In the genomic region with DNA sequence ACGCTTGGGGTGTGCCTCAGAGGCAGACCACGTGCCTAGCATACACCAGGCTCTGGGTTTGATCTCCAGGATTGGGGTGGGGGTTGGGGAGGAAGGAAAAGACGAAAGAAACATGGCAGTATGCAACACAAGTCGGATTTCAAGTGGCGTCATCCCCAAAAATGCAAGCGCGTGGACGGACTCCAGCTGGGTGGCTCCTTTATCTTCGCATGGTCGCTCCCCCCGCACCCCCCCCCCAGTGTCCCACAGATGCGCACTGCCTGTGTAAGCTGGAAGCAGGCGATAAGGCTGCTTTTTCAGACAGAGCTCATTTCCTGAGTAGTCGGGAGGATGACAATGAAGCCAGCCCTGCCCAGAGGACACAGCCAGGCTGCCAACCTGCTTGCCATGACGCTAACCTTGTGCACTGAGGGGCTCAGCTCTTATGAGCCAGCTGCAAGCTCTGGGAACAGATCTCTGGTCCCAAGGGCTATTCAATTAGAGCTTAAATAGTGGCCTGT, we compare ENCODE assay signal across 8 mouse cellular contexts. TPM values are rescaled to one million over a fixed set of nuclear protein-coding genes. Genes with fewer than 3 reads are reported as not detected.
DNase-seq lines count a peak whose midpoint lies in the region; ATAC-seq lines count a peak whose summit lies in the region.

No protein-coding gene starts in this region.

- peak; percentile 49 for DNase-seq in adrenal gland, postnatal 14 days
- DNase-seq in adrenal gland, postnatal 10 days, result no peak
- no peak for DNase-seq in hindbrain, embryonic 14.5 days (ENCODE audit: low spot score)
- no peak for DNase-seq in layer of hippocampus, adult 11-12 months (ENCODE audit: low spot score)
- no peak for DNase-seq in gastrocnemius, postnatal 14 days
- DNase-seq in retina, postnatal 1 day, result no peak

- intact Hi-C loops in gastrocnemius, postnatal 14 days (cut with DNase I; ENCODE audit: low total_unique reads), result no loop called here

- H3K36me3 ChIP-seq in embryonic facial prominence, embryonic 13.5 days, result peaks cover 40% of the 10 kb centered on the region
- H3K36me3 ChIP-seq in hindbrain, embryonic 14.5 days (replicated peaks; ENCODE audit: control insufficient read depth, insufficient read depth), result peaks cover 27% of the 10 kb centered on the region
- no peaks in the 10 kb centered on the region for H3K36me3 ChIP-seq in lung, embryonic 15.5 days

- H3K27me3 ChIP-seq in embryonic facial prominence, embryonic 13.5 days, result no peaks in the 10 kb centered on the region
- no peaks in the 10 kb centered on the region for H3K27me3 ChIP-seq in hindbrain, embryonic 14.5 days (ENCODE audit: control insufficient read depth, insufficient read depth, low read length)
- H3K27me3 ChIP-seq in lung, embryonic 15.5 days, result no peaks in the 10 kb centered on the region

- peak overlapping the region; percentile 16; the same call in 1 of the 2 replicates for H3K4me2 ChIP-seq in embryonic facial prominence, embryonic 13.5 days
- peak overlapping the region; percentile 100 for H3K4me2 ChIP-seq in hindbrain, embryonic 14.5 days (replicated peaks)
- peak overlapping the region; percentile 6; the same call in 1 of the 2 replicates for H3K4me2 ChIP-seq in lung, embryonic 15.5 days

- H3K27ac ChIP-seq in embryonic facial prominence, embryonic 13.5 days, result peak overlapping the region; percentile 29; the same call in 1 of the 2 replicates
- peak overlapping the region; percentile 16; the same call in 1 of the 2 replicates for H3K27ac ChIP-seq in hindbrain, embryonic 14.5 days
- peak overlapping the region; percentile 45; the same call in 1 of the 2 replicates for H3K27ac ChIP-seq in lung, embryonic 15.5 days

- no peaks in the 10 kb centered on the region for H3K9me3 ChIP-seq in embryonic facial prominence, embryonic 13.5 days
- no peaks in the 10 kb centered on the region for H3K9me3 ChIP-seq in hindbrain, embryonic 14.5 days (ENCODE audit: control insufficient read depth, low read length)
- no peaks in the 10 kb centered on the region for H3K9me3 ChIP-seq in lung, embryonic 15.5 days

- peak overlapping the region; percentile 8; the same call in 1 of the 2 replicates for H3K4me3 ChIP-seq in embryonic facial prominence, embryonic 13.5 days
- peak overlapping the region; percentile 10 for H3K4me3 ChIP-seq in hindbrain, embryonic 14.5 days (replicated peaks; ENCODE audit: low read length)
- no peak overlapping the region for H3K4me3 ChIP-seq in lung, embryonic 15.5 days

- 76% methylated on average over 15 of the region's 15 CpGs for WGBS in embryonic facial prominence, embryonic 13.5 days
- WGBS in hindbrain, embryonic 14.5 days, result 67% methylated on average over 15 of the region's 15 CpGs
- 55% methylated on average over 15 of the region's 15 CpGs for WGBS in lung, embryonic 15.5 days

- no peak overlapping the region for H3K9ac ChIP-seq in embryonic facial prominence, embryonic 13.5 days
- H3K9ac ChIP-seq in hindbrain, embryonic 14.5 days, result peak overlapping the region; percentile 100
- no peak overlapping the region for H3K9ac ChIP-seq in lung, embryonic 15.5 days

- no peak for ATAC-seq in embryonic facial prominence, embryonic 13.5 days (ENCODE audit: insufficient number of reproducible peaks, insufficient read depth, low FRiP score, low TSS enrichment, low read depth)
- no peak for ATAC-seq in hindbrain, embryonic 14.5 days (ENCODE audit: low FRiP score)
- no peak for ATAC-seq in lung, embryonic 15.5 days (ENCODE audit: borderline replicate concordance, extremely low read depth, low FRiP score, low TSS enrichment)

- H3K4me1 ChIP-seq in embryonic facial prominence, embryonic 13.5 days, result peaks cover 86% of the 10 kb centered on the region
- H3K4me1 ChIP-seq in hindbrain, embryonic 14.5 days (replicated peaks; ENCODE audit: control insufficient read depth, insufficient read depth, low read length), result peaks cover 78% of the 10 kb centered on the region
- peaks cover 74% of the 10 kb centered on the region for H3K4me1 ChIP-seq in lung, embryonic 15.5 days

RNA-seq across cellular contexts. Expression of a gene that starts 4.1 kb away (rescaled TPM):
- 72.5 and 83.6 TPM in 2 replicates for total RNA-seq in adrenal gland, postnatal 14 days (2021)
- 100 to 1,000 TPM in 1 of 2 experiments, 10 to 100 TPM in 1; 79.8 to 108 TPM for total RNA-seq in adrenal gland, postnatal 10 days (2021)
- 45.0 and 47.6 TPM in 2 replicates for polyA plus RNA-seq in embryonic facial prominence, embryonic 13.5 days (2015; fragmentation: Nextera tagmentation; extraction: Ambion mirVana)
- 95.0 and 98.9 TPM in 2 replicates for polyA plus RNA-seq in hindbrain, embryonic 14.5 days (2014; fragmentation: Nextera tagmentation; extraction: Ambion mirVana)
- polyA plus RNA-seq in lung, embryonic 15.5 days (2015; fragmentation: Nextera tagmentation; extraction: Ambion mirVana), result 38.0 and 39.1 TPM in 2 replicates
- 10 to 100 TPM; 16.9 to 22.5 TPM for total RNA-seq in gastrocnemius, postnatal 14 days (2021)

RNA-seq across cellular contexts. Expression of a gene that starts 37.6 kb away (rescaled TPM):
- total RNA-seq in adrenal gland, postnatal 14 days (2021), result 13.7 and 26.8 TPM in 2 replicates
- 10 to 100 TPM; 18.2 to 24.6 TPM for total RNA-seq in adrenal gland, postnatal 10 days (2021)
- polyA plus RNA-seq in embryonic facial prominence, embryonic 13.5 days (2015; fragmentation: Nextera tagmentation; extraction: Ambion mirVana), result 20.6 and 21.8 TPM in 2 replicates
- polyA plus RNA-seq in hindbrain, embryonic 14.5 days (2014; fragmentation: Nextera tagmentation; extraction: Ambion mirVana), result 25.7 and 30.1 TPM in 2 replicates
- polyA plus RNA-seq in lung, embryonic 15.5 days (2015; fragmentation: Nextera tagmentation; extraction: Ambion mirVana), result 22.5 and 27.8 TPM in 2 replicates
- total RNA-seq in gastrocnemius, postnatal 14 days (2021), result 1 to 10 TPM; 5.6 to 9.8 TPM

RNA-seq across cellular contexts. Expression of a gene that starts 57.4 kb away (rescaled TPM):
- 19.0 and 22.7 TPM in 2 replicates for total RNA-seq in adrenal gland, postnatal 14 days (2021)
- 10 to 100 TPM; 18.9 to 23.6 TPM for total RNA-seq in adrenal gland, postnatal 10 days (2021)
- 25.3 and 27.9 TPM in 2 replicates for polyA plus RNA-seq in embryonic facial prominence, embryonic 13.5 days (2015; fragmentation: Nextera tagmentation; extraction: Ambion mirVana)
- 20.3 and 22.5 TPM in 2 replicates for polyA plus RNA-seq in hindbrain, embryonic 14.5 days (2014; fragmentation: Nextera tagmentation; extraction: Ambion mirVana)
- polyA plus RNA-seq in lung, embryonic 15.5 days (2015; fragmentation: Nextera tagmentation; extraction: Ambion mirVana), result 21.9 and 22.3 TPM in 2 replicates
- 1 to 10 TPM; 4.4 to 5.1 TPM for total RNA-seq in gastrocnemius, postnatal 14 days (2021)

Comparison
In these comparisons a context has a peak if more than half of its experiments do, and no peak if none do; other contexts are left out.
1. H3K4me2 ChIP-seq: peak in every context shown above with its lines; median percentile 100 in hindbrain, embryonic 14.5 days; 16 in embryonic facial prominence, embryonic 13.5 days; 6 in lung, embryonic 15.5 days.